Comparison of ENCODE assay signal across 26 mouse cellular contexts in the genomic region with DNA sequence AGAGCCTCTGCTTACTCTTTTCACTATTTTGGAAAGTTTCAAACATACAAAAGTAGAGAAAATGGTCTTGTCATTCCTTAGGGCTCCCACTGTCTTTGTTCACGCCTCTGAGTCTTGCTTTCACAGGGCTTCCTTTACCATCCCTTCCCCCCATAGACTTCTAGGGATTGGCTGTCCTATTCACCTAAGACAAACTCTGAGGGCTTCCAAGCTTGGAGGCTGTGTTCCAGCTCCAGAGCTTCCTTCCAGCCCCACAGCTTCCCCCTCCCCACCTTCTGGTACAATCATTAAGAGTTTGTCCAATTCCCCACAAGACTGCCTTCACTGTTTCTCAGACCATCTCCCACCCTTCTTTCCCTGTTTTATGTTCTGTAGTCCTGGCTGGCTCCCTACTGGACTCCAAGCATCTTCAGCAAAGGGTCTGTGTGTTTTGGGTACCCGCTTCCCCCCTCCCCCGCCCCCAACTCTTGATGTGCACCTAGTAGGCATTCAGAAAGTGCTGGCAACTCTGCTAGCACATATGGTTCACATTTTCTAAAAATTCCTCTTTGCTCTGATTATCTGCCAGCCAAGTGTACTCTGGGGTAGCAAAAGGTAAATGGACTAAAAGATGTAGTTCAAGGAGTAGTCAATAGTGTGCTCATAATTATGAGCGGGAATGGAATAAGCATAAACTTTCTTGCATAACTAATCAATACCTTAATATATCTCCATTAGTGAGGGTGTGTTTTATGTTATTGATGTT.
DNase-seq lines count a peak whose midpoint lies in the region; ATAC-seq lines count a peak whose summit lies in the region.
"Had no signal": no experiment of that assay in that cellular context is flagged by ENCODE, and none has a peak within 500 bp of the region (broad histone marks: within the 10 kb centered on the region; RNA-seq: fewer than 3 reads in every experiment).

No protein-coding gene starts in this region.

- ATAC-seq in forebrain, embryonic 15.5 days (replicated peaks) = no peak; the same call in 1 of the 2 replicates
- ATAC-seq in limb, embryonic 11.5 days (ENCODE audit: insufficient number of reproducible peaks, low FRiP score, low TSS enrichment, low read depth) = peak; percentile 65; the same call in 1 of the 2 replicates
- 0 out of 2 replicates have a peak, but pooled peaks have one; percentile 49 for ATAC-seq in neural tube, embryonic 13.5 days (ENCODE audit: low read depth)
- ATAC-seq: activated CD4-positive, CD25-positive, alpha-beta regulatory T cell, adult 4 months; intestine, embryonic 15.5 days; Patski had no signal

- H3K9me3 ChIP-seq in forebrain, embryonic 10.5 days = peaks cover 17% of the 10 kb centered on the region; the same call in 1 of the 2 replicates
- no peaks in the 10 kb centered on the region for H3K9me3 ChIP-seq in forebrain, embryonic 15.5 days
- H3K9me3 ChIP-seq in limb, embryonic 11.5 days (ENCODE audit: control insufficient read depth, low read length) = peaks cover 3% of the 10 kb centered on the region; the same call in 1 of the 2 replicates
- peaks cover 5% of the 10 kb centered on the region; the same call in 1 of the 2 replicates for H3K9me3 ChIP-seq in neural tube, embryonic 13.5 days
- H3K9me3 ChIP-seq: embryonic facial prominence, embryonic 13.5 days; intestine, embryonic 15.5 days had no signal

- H3K9ac ChIP-seq in forebrain, embryonic 15.5 days (replicated peaks) = no peak overlapping the region
- no peak overlapping the region for H3K9ac ChIP-seq in limb, embryonic 11.5 days (ENCODE audit: low read length)
- H3K9ac ChIP-seq in neural tube, embryonic 13.5 days = no peak overlapping the region
- H3K9ac ChIP-seq: embryonic facial prominence, embryonic 13.5 days; heart, embryonic 12.5 days; hindbrain, embryonic 14.5 days; intestine, embryonic 15.5 days had no signal

- H3K27me3 ChIP-seq in forebrain, embryonic 10.5 days (ENCODE audit: poor library complexity, severe bottlenecking) = peaks cover 18% of the 10 kb centered on the region
- no peaks in the 10 kb centered on the region for H3K27me3 ChIP-seq in forebrain, embryonic 15.5 days
- no peaks in the 10 kb centered on the region for H3K27me3 ChIP-seq in limb, embryonic 11.5 days (ENCODE audit: control insufficient read depth, insufficient read depth, low read length)
- no peaks in the 10 kb centered on the region for H3K27me3 ChIP-seq in neural tube, embryonic 13.5 days
- H3K27me3 ChIP-seq: embryonic facial prominence, embryonic 13.5 days; heart, embryonic 12.5 days; intestine, embryonic 15.5 days; megakaryocyte, embryonic 14.5 days; Patski had no signal

- WGBS in forebrain, embryonic 10.5 days = 72% methylated on average over 4 of the region's 4 CpGs
- 76% methylated on average over 4 of the region's 4 CpGs for WGBS in forebrain, embryonic 15.5 days
- 62% methylated on average over 4 of the region's 4 CpGs for WGBS in limb, embryonic 11.5 days
- whole genome bisulfite sequencing in neural tube, embryonic 13.5 days = 69% methylated on average over 4 of the region's 4 CpGs

- intact Hi-C loops in left cerebral cortex, postnatal 14 days (cut with DNase I) = no loop called here

- H3K4me2 ChIP-seq in forebrain, embryonic 15.5 days (replicated peaks) = no peak overlapping the region
- no peak overlapping the region for H3K4me2 ChIP-seq in limb, embryonic 11.5 days (ENCODE audit: low read depth, severe bottlenecking)
- H3K4me2 ChIP-seq in neural tube, embryonic 13.5 days = no peak overlapping the region
- H3K4me2 ChIP-seq: embryonic facial prominence, embryonic 13.5 days; hindbrain, embryonic 14.5 days; intestine, embryonic 15.5 days; liver, embryonic 11.5 days had no signal

- DNase-seq in forebrain, embryonic 10.5 days (ENCODE audit: extremely low spot score, low spot score) = no peak
- peak; percentile 34 for DNase-seq in embryo, embryonic 9.5 days (ENCODE audit: extremely low spot score)
- DNase-seq in limb, embryonic 11.5 days (ENCODE audit: low spot score) = no peak
- DNase-seq in left cerebral cortex, postnatal 14 days (ENCODE audit: low spot score in 2 of 2) = no peak
- no peak for DNase-seq in layer of hippocampus, postnatal 25 days (ENCODE audit: extremely low spot score in 1 of 2, low spot score in 1 of 2)
- no peak for DNase-seq in right cerebral cortex, adult 18-20 months
- DNase-seq: adrenal gland, postnatal 14 days; cerebellum, adult 11 months; cerebellum, postnatal 14 days; gastrocnemius, adult 2 months; heart, postnatal 14 days; kidney, adult 9 months; kidney, postnatal 25 days; lung, adult 2 months; thymus, postnatal 25 days had no signal

- H3K36me3 ChIP-seq in forebrain, embryonic 10.5 days (replicated peaks) = no peaks in the 10 kb centered on the region
- no peaks in the 10 kb centered on the region for H3K36me3 ChIP-seq in forebrain, embryonic 15.5 days
- H3K36me3 ChIP-seq in limb, embryonic 11.5 days (ENCODE audit: control insufficient read depth, insufficient read depth, low read length) = no peaks in the 10 kb centered on the region
- no peaks in the 10 kb centered on the region for H3K36me3 ChIP-seq in neural tube, embryonic 13.5 days
- H3K36me3 ChIP-seq: embryonic facial prominence, embryonic 13.5 days; heart, embryonic 12.5 days; intestine, embryonic 15.5 days had no signal

- peaks cover 29% of the 10 kb centered on the region for H3K4me1 ChIP-seq in forebrain, embryonic 10.5 days
- peaks cover 26% of the 10 kb centered on the region for H3K4me1 ChIP-seq in forebrain, embryonic 15.5 days
- H3K4me1 ChIP-seq in limb, embryonic 11.5 days (ENCODE audit: control insufficient read depth, insufficient read depth, low read length) = peaks cover 10% of the 10 kb centered on the region; the same call in 1 of the 2 replicates
- H3K4me1 ChIP-seq in neural tube, embryonic 13.5 days (replicated peaks) = peaks cover 28% of the 10 kb centered on the region
- H3K4me1 ChIP-seq: heart, embryonic 12.5 days; intestine, embryonic 15.5 days; megakaryocyte, embryonic 14.5 days had no signal

- no peak overlapping the region for H3K4me3 ChIP-seq in forebrain, embryonic 10.5 days
- H3K4me3 ChIP-seq in forebrain, embryonic 15.5 days = no peak overlapping the region
- no peak overlapping the region for H3K4me3 ChIP-seq in limb, embryonic 11.5 days (ENCODE audit: low read depth, low read length)
- H3K4me3 ChIP-seq in neural tube, embryonic 13.5 days = no peak overlapping the region
- H3K4me3 ChIP-seq: embryonic facial prominence, embryonic 13.5 days; gastrocnemius, adult 2 months; heart, embryonic 12.5 days; intestine, embryonic 15.5 days; left cerebral cortex, adult 2 months; megakaryocyte, embryonic 14.5 days had no signal

- 0 out of 2 replicates have a peak overlapping the region, but pooled peaks have one; percentile 51 for H3K27ac ChIP-seq in forebrain, embryonic 10.5 days
- H3K27ac ChIP-seq in forebrain, embryonic 15.5 days (replicated peaks) = no peak overlapping the region
- H3K27ac ChIP-seq in limb, embryonic 11.5 days (replicated peaks; ENCODE audit: low read depth, low read length) = peak overlapping the region; percentile 39; the same call in 1 of the 2 replicates
- H3K27ac ChIP-seq in neural tube, embryonic 13.5 days (replicated peaks) = no peak overlapping the region; the same call in 1 of the 2 replicates
- H3K27ac ChIP-seq: embryonic facial prominence, embryonic 13.5 days; gastrocnemius, adult 2 months; hindbrain, embryonic 14.5 days; intestine, embryonic 15.5 days; left cerebral cortex, adult 2 months had no signal

Comparison
In these comparisons a context has a peak if more than half of its experiments do, and no peak if none do; other contexts are left out.
1. H3K27ac ChIP-seq: peak in forebrain, embryonic 10.5 days (single experiment) and limb, embryonic 11.5 days (single experiment); none in forebrain, embryonic 15.5 days (single experiment) and neural tube, embryonic 13.5 days (single experiment).